Mouse (Mus musculus): ENCODE results near the gene Prss47. TPM values are rescaled to one million over a fixed set of nuclear protein-coding genes. Genes with fewer than 3 reads are reported as not detected.

Prss47 gene
- polyA plus RNA-seq (2017; shearing (Covaris generic)) = not detected

GRCm38 (mm10) chr13:65052660-65053059 is at the start of gene Prss47:
Gene Prss47, minus strand, starts transcription at chr13:65052760.

DNA sequence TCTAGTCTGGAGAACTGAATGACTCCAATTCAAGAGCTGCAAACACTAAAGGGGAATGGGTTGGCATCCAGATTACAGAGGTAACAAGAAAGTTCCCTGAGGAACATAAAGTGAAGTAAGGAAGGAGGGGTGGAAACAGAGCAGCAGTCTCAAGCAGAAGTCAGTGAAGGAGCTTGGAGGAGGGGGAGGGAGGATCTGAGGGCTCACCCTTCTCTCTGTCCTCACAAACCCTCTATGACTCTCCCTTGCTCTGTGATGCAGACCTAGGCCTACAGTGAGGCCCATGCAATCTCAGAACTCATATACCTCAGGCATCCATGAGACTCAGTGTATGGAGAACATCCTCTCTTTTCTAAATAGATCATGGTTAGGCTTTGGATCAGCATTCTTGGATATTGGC is 19.8 kb downstream of the Prss47 start, which contains the start of gene Spata31d1c:
Gene Spata31d1c, plus strand, starts transcription at position 301 of the 400 bp plus-strand sequence.

Other genes with a start within 250 kb of the Prss47 start
- gene Cntnap3, start 148.8 kb downstream of the Prss47 start, polyA plus RNA-seq (2017; shearing (Covaris generic)) = not detected
- gene Spata31, start 135.4 kb downstream of the Prss47 start, polyA plus RNA-seq (2017; shearing (Covaris generic)) = not detected
- not detected for gene Spata31d1c, start 19.7 kb downstream of the Prss47 start, polyA plus RNA-seq (2017; shearing (Covaris generic))
- 73.4 TPM for gene Mfsd14b, start 60.2 kb upstream of the Prss47 start, polyA plus RNA-seq (2017; shearing (Covaris generic))
- not detected for gene Olfr465-ps1, start 85.3 kb upstream of the Prss47 start, polyA plus RNA-seq (2017; shearing (Covaris generic))
- 0.24 TPM for gene Olfr466, start 97.5 kb upstream of the Prss47 start, polyA plus RNA-seq (2017; shearing (Covaris generic))
- gene Nlrp4f, start 153.2 kb upstream of the Prss47 start, polyA plus RNA-seq (2017; shearing (Covaris generic)) = 0.79 TPM
- gene Gm10775, start 206.8 kb upstream of the Prss47 start, polyA plus RNA-seq (2017; shearing (Covaris generic)) = not detected
- 9.9 TPM for gene Zfp369, start 226.1 kb upstream of the Prss47 start, polyA plus RNA-seq (2017; shearing (Covaris generic))